Mouse (Mus musculus) kidney, postnatal 14 days (tissue): ENCODE measurements around the gene Ms4a13.
"Not testable (repeated sequence)": the region's sequence is repeated elsewhere in the genome, so short reads cannot be mapped to it uniquely, and the experiment has no call there.

ENCODE experiments used
- DNase-seq: peaks from one replicate; pipeline ENCODE4 v3.0.0; 2022; ENCODE audit warnings: mixed read lengths

The Ms4a13 gene

GRCm38 (mm10) chr19:11196546-11196945 lies at the start of gene Ms4a13:
Ms4a13 (minus strand) TSS chr19:11196737.
- DNase-seq: no peak

DNA sequence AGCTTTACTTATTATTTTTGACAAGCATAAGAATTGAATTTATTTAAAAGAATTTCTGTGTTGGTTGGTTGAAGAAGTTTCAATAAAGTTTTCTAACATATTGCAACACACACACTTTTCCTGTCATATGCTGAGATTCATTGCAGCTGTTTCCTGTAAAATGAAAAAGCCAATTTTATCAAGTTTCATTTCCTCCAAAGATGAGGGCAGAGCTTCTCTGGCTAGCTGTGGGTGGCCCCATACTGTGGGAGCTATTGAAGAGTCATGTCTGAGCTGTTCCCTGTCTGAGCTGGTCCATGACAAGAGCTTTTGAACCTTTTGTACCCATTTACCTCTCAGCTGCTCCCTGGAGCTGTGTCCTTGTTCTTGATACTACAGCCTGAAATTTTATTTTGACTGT lies 47.7 kb upstream of the Ms4a13 start:
- DNase-seq: peak; percentile 2

- no peak for DNase-seq
Measured at GRCm38 (mm10) chr19:11242560-11242959, 46.0 kb upstream of the Ms4a13 start.

DNA sequence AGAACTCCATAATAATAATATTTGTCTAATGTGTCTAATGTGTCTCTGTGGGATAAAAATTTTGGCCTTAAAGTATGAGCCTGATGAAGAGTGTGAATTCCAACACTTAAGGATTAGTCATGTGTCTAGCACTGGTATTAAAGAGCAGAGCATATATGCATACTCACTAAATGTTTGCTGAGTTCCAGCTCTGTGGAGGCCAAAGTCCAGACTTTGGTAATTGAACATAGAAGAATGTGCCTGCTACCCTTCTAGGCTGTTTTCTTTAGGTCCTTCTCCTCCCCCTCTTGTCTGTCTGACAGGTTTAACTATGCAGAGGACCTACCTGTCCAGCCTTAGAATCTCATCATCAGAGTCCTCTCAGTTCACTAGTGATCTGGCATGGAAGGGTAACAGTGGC lies 39.3 kb upstream of the Ms4a13 start:
- no peak for DNase-seq

- no peak for DNase-seq
Measured at GRCm38 (mm10) chr19:11234921-11235735, 38.6 kb upstream of the Ms4a13 start.

DNA sequence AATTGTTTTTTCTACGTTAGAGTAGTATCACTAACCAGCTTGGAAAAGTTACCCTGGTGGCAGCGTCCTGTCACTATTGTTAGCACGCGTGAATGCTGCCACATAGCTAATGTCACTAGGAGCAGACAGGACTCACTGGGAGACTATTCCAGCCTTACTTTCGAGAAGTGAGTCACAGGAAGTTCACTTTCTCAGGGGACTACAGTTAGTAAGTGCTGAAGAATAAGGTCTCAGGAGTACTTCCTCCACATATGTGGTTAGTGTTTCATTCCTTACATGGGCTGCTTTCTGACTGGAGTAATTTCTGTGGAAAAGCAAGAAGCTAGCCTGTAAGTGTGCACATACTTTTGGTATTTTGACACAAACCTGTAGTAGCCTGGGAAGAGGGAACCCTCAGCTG lies 37.7 kb upstream of the Ms4a13 start:
- no peak for DNase-seq

GRCm38 (mm10) chr19:11232348-11232747 lies 35.8 kb upstream of the Ms4a13 start, which contains the start of gene Ms4a12:
Ms4a12 (minus strand) TSS chr19:11232448.
- DNase-seq: no peak

DNA sequence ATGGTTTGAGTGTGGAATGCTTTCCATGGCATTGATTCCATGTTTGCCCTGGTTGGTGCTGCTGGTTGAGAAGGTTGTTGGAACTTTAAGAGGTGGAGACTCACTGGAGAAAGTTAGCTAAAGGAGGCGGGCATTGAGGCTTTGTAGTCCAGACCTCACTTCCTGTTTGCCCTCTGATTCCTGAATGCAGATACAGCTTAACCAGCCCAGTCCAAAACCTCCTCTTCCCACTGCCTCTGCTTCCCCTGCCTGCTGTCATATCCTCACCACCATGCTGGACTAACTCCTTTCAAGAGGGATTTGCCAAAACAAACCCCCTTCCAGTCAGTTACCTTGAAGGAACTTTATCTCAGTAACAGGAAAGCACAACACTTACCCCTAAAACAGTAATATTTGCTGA lies 4.0 kb downstream of the Ms4a13 start:
- DNase-seq: no peak

DNA sequence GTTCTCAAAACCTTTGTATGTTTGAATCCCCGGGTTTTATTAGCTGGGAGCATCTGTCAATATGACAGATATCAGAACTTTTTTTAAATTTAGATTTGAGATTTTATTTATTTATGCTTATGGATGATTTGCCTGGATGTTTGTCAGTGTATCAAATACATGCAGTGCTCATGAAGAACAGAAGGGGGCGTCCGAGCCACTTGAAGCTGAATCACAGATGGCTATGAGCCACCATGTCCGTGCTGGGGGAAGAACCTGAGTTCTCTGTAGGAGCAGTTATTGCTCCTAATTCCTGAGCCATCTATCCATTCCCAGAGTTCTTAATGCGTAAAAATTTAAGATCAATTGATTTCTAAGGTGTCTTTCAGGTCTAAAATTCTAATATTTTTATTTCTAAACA lies 12.4 kb downstream of the Ms4a13 start:
- DNase-seq: peak; percentile 3

DNA sequence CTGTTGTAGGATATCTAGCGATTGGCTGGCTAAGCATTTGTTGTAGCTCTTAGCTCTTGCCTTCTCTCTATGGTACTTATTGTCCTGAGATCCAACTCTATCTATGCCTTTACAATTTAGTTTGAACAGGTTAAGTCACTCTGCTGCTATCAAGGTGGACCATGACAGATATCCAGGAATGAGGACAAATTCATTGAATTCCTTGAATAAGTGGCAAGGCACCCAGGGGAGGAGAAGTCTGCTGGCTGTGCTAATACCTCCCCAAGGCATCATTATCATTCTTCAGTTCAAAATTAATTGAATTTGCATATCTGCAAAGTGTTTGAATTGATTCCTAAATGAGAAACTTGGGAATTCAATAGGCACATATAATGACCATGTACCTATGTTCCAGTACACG lies 19.1 kb downstream of the Ms4a13 start:
- no peak for DNase-seq

DNA sequence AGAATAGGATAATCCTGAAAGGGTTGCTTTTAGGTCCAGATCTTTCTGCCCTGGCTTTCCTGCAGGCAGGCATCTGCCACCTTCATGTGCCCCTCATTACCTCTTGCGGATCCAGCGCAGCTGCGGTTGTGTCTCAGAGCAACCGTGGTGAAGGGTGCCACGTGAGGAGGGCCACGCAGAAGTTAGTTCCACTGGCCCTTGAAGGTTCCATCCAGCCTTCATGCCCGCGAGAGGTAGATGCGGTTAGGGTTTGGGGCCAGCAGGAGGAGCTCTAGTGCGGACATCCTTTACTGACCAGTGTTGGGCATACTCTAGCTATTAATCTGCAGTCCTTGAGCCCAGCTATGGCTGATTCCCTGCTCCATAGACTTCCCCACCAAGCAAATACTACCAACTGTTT lies 31.4 kb downstream of the Ms4a13 start, which contains the start of gene 1700025F22Rik:
Gene 1700025F22Rik, minus strand, starts transcription at position 149 of the 400 bp plus-strand sequence.
- peak; percentile 1 for DNase-seq

DNA sequence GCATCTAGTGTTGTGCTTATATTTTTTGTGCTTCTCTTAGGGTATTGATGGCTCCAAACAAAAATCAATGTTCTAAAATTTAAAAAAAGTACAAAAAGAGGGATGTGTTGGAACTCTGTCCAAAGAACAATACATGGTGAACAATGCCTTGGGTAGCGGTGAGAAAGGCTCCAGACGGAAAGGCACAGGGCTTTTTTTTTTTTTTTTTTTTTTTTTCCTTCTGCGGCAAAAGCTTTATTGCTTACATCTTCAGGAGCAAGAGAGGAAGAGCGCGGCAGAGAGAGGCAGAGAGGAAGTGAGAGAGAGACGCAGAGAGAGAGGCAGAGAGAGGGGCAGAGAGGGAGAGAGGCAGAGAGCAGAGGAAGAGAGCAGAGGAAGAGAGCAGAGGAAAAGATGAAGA lies 38.6 kb downstream of the Ms4a13 start:
- not testable (repeated sequence) for DNase-seq

DNA sequence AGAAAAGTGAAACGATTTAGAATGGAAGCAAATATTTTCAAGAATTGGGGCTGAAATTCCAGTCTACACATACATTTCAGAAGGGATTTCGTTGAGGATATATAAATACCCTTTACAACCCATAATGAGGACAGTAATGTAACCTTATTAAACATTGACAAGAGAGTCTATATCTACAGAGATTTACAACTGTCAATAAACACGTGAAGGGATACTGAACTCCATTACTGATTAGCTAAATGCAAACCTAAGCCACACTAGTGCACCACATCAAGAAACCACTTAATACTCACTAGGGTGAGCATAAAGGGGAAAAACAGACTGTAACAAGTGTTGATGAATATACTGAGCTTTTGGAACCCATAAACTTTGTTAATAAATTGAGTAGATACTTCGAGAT lies 61.2 kb downstream of the Ms4a13 start:
- DNase-seq: no peak

- no peak for DNase-seq
Measured at GRCm38 (mm10) chr19:11134852-11135251, 61.7 kb downstream of the Ms4a13 start.

GRCm38 (mm10) chr19:11130776-11131175 lies 65.8 kb downstream of the Ms4a13 start, which contains the start of gene 1700017D01Rik:
1700017D01Rik (minus strand) TSS chr19:11130876.
- DNase-seq: not testable (repeated sequence)

DNA sequence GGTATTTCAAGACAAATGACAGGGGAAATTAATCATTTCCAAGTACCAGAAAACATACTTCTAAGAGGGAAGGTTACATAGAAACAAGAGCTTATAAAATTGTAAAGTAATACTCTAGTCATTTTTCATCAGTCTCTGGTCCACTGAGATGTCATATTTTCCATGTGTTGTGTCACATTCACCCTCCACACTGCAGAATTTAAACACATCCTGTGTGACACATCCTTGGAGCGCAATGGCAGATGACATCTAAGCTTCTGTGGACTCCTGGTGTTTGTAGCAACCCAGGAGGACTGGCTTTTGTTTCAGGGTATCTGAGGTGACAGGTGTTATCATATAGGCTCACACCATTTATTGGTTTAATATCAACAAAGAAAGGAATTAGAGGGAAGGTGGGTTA lies 66.8 kb downstream of the Ms4a13 start:
- DNase-seq: no peak

DNA sequence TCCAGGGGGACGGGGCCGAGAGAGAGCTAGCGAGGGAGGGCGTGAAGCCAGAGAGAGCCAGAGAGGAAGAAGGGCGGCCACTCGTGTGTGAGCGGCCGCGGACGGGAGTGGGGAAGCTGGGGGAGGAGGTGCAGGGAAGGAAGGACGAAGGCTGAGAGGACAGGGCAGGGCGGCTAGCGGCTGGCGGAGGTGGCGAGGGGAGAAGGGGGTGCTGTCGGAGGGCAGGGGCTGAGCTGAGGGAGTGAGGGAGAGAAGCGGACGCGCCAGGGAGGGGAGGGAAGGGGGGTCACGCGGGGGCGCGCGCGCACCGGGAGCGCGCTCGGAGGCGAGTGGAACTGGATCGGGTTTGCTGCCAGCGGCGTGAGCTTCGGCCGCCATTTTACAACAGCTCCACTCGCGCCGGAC lies 75.5 kb downstream of the Ms4a13 start:
- DNase-seq: peak; percentile 1
